ENCODE assay signal across 28 mouse cellular contexts in the genomic region with DNA sequence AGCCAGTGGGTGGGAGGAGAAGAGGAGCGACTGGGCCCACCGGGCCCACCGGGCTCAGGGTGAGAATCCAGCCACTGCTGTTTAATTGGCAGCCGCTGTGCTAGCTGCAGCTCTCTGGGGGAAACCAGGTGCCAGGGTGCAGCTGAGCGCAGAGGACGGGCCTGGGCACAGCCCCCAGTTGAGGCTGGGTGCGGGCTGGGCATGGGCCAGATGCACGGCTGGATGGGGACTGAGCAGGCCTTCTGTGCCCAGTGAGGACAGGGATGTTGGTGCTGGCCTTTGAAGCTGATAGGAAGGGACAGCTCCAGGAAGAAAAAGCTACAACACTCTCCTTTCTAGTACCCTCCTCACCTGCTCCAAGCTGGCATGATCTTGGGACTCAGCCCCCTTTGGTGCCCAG. TPM values are rescaled to one million over a fixed set of nuclear protein-coding genes. Genes with fewer than 3 reads are reported as not detected.
DNase-seq lines count a peak whose midpoint lies in the region; ATAC-seq and TF ChIP-seq lines count a peak whose summit lies in the region.
"Had no signal": no experiment of that assay in that cellular context is flagged by ENCODE, and none has a peak within 500 bp of the region (broad histone marks: within the 10 kb centered on the region; RNA-seq: fewer than 3 reads in every experiment).

No protein-coding gene starts in this region.

- H3K4me3 ChIP-seq in kidney, postnatal 0 days (replicated peaks; ENCODE audit: low read depth, low read length), result no peak overlapping the region
- no peak overlapping the region for H3K4me3 ChIP-seq in midbrain, postnatal 0 days (ENCODE audit: low read depth, low read length)
- H3K4me3 ChIP-seq in midbrain, embryonic 14.5 days (replicated peaks; ENCODE audit: low read depth, low read length), result no peak overlapping the region
- H3K4me3 ChIP-seq: embryonic facial prominence, embryonic 15.5 days; forebrain, embryonic 12.5 days; heart, adult 2 months; heart, embryonic 12.5 days; hindbrain, embryonic 15.5 days; intestine, embryonic 15.5 days; limb, embryonic 12.5 days; liver, embryonic 15.5 days; midbrain, embryonic 12.5 days had no signal

- no peak overlapping the region for H3K9ac ChIP-seq in kidney, postnatal 0 days (ENCODE audit: low read depth, low read length)
- H3K9ac ChIP-seq in midbrain, postnatal 0 days (replicated peaks; ENCODE audit: low read length, poor library complexity, severe bottlenecking), result no peak overlapping the region
- H3K9ac ChIP-seq in midbrain, embryonic 14.5 days (replicated peaks; ENCODE audit: low read length), result no peak overlapping the region
- H3K9ac ChIP-seq: embryonic facial prominence, embryonic 15.5 days; forebrain, embryonic 12.5 days; forebrain, postnatal 0 days; heart, embryonic 12.5 days; hindbrain, embryonic 15.5 days; intestine, embryonic 15.5 days; limb, embryonic 12.5 days; liver, embryonic 15.5 days; lung, embryonic 14.5 days; midbrain, embryonic 12.5 days had no signal

- H3K27me3 ChIP-seq in kidney, postnatal 0 days (ENCODE audit: insufficient read depth, low read length), result peaks cover 3% of the 10 kb centered on the region; the same call in 1 of the 2 replicates
- H3K27me3 ChIP-seq in midbrain, postnatal 0 days (ENCODE audit: insufficient read depth, low read length), result no peaks in the 10 kb centered on the region
- H3K27me3 ChIP-seq in midbrain, embryonic 14.5 days (ENCODE audit: control insufficient read depth, insufficient read depth, low read length), result no peaks in the 10 kb centered on the region
- H3K27me3 ChIP-seq: forebrain, embryonic 12.5 days; hindbrain, embryonic 15.5 days; liver, embryonic 15.5 days had no signal

- 84% methylated on average over 8 of the region's 8 CpGs for WGBS in kidney, postnatal 0 days
- 82% methylated on average over 8 of the region's 8 CpGs for WGBS in midbrain, postnatal 0 days
- WGBS in midbrain, embryonic 14.5 days, result 89% methylated on average over 8 of the region's 8 CpGs

- peaks cover 17% of the 10 kb centered on the region for H3K4me1 ChIP-seq in kidney, postnatal 0 days (replicated peaks; ENCODE audit: insufficient read depth, low read length)
- no peaks in the 10 kb centered on the region for H3K4me1 ChIP-seq in midbrain, postnatal 0 days (ENCODE audit: insufficient read depth, low read length)
- peaks cover 50% of the 10 kb centered on the region for H3K4me1 ChIP-seq in midbrain, embryonic 14.5 days (ENCODE audit: control insufficient read depth, insufficient read depth, low read length)
- H3K4me1 ChIP-seq: embryonic facial prominence, embryonic 15.5 days; heart, embryonic 12.5 days; liver, embryonic 15.5 days had no signal

- H3K27ac ChIP-seq in kidney, postnatal 0 days, result no peak overlapping the region
- H3K27ac ChIP-seq in midbrain, postnatal 0 days (ENCODE audit: low read depth, low read length), result no peak overlapping the region
- H3K27ac ChIP-seq in midbrain, embryonic 14.5 days (replicated peaks; ENCODE audit: low read depth, low read length), result no peak overlapping the region
- H3K27ac ChIP-seq: embryonic facial prominence, embryonic 15.5 days; forebrain, embryonic 12.5 days; heart, adult 2 months; hindbrain, embryonic 15.5 days; intestine, embryonic 15.5 days; limb, embryonic 12.5 days; liver, embryonic 15.5 days; midbrain, embryonic 12.5 days had no signal

- no peak for ATAC-seq in kidney, postnatal 0 days (replicated peaks; ENCODE audit: low FRiP score, low read depth)
- no peak for ATAC-seq in midbrain, postnatal 0 days (ENCODE audit: low FRiP score)
- no peak for ATAC-seq in midbrain, embryonic 14.5 days (ENCODE audit: low FRiP score, low TSS enrichment)
- ATAC-seq: forebrain, postnatal 0 days; intestine, embryonic 15.5 days had no signal

- no peak overlapping the region for H3K4me2 ChIP-seq in kidney, postnatal 0 days (ENCODE audit: low read length)
- H3K4me2 ChIP-seq in midbrain, postnatal 0 days (ENCODE audit: low read depth, low read length, poor library complexity, severe bottlenecking), result no peak overlapping the region
- H3K4me2 ChIP-seq in midbrain, embryonic 14.5 days (ENCODE audit: low read length), result no peak overlapping the region
- H3K4me2 ChIP-seq: embryonic facial prominence, embryonic 15.5 days; forebrain, embryonic 12.5 days; heart, embryonic 12.5 days; hindbrain, embryonic 15.5 days; intestine, embryonic 15.5 days; limb, embryonic 12.5 days; liver, embryonic 15.5 days; lung, embryonic 14.5 days; midbrain, embryonic 12.5 days had no signal

- TF ChIP-seq CTCF in kidney, postnatal 0 days (IDR thresholded peaks at IDR 0.05; ENCODE audit: low read depth), result peak; percentile 8; the same call in 1 of the 2 replicates
- TF ChIP-seq CTCF in midbrain, postnatal 0 days (IDR thresholded peaks at IDR 0.05), result peak; percentile 20; the same call in 1 of the 2 replicates

- DNase-seq in cerebellum, postnatal 10 days, result peak; percentile 78 to 89
- no peak for DNase-seq in cerebellum, postnatal 36 days
- no peak for DNase-seq in kidney, postnatal 0 days (ENCODE audit: low spot score)
- DNase-seq in kidney, postnatal 14 days, result no peak
- peak; percentile 37 for DNase-seq in midbrain, postnatal 0 days (ENCODE audit: low spot score)
- no peak for DNase-seq in midbrain, embryonic 14.5 days
- DNase-seq in thymus, postnatal 4 days, result peak; percentile 56
- DNase-seq: cerebellum, adult 11 months; cerebellum, adult 9-10 months; forebrain, postnatal 0 days; heart, adult 2 months; heart, postnatal 4 days; kidney, adult 8-10 months; kidney, postnatal 25 days; lung, embryonic 14.5 days had no signal

- no peaks in the 10 kb centered on the region for H3K36me3 ChIP-seq in kidney, postnatal 0 days (ENCODE audit: insufficient read depth, low read length)
- no peaks in the 10 kb centered on the region for H3K36me3 ChIP-seq in midbrain, postnatal 0 days (ENCODE audit: insufficient read depth, low read length)
- no peaks in the 10 kb centered on the region for H3K36me3 ChIP-seq in midbrain, embryonic 14.5 days (ENCODE audit: control insufficient read depth, insufficient read depth, low read length)
- H3K36me3 ChIP-seq: embryonic facial prominence, embryonic 15.5 days; forebrain, embryonic 12.5 days; G1E; heart, embryonic 12.5 days; hindbrain, embryonic 15.5 days; intestine, embryonic 15.5 days; limb, embryonic 12.5 days; liver, embryonic 15.5 days; midbrain, embryonic 12.5 days had no signal

- H3K9me3 ChIP-seq in kidney, postnatal 0 days (replicated peaks; ENCODE audit: low read length), result no peaks in the 10 kb centered on the region
- no peaks in the 10 kb centered on the region for H3K9me3 ChIP-seq in midbrain, postnatal 0 days (ENCODE audit: low read length)
- no peaks in the 10 kb centered on the region for H3K9me3 ChIP-seq in midbrain, embryonic 14.5 days (ENCODE audit: control insufficient read depth, low read length)
- H3K9me3 ChIP-seq: embryonic facial prominence, embryonic 15.5 days; forebrain, embryonic 12.5 days; heart, embryonic 12.5 days; hindbrain, embryonic 15.5 days; intestine, embryonic 15.5 days; limb, embryonic 12.5 days; liver, embryonic 15.5 days; midbrain, embryonic 12.5 days had no signal

RNA-seq across cellular contexts. Expression of gene Igsf21, which starts 30.5 kb away (rescaled TPM):
- 1.2 and 1.3 TPM in 2 replicates for polyA plus RNA-seq in kidney, postnatal 0 days (2015; fragmentation: Nextera tagmentation; extraction: Ambion mirVana)
- 115 and 145 TPM in 2 replicates for total RNA-seq in midbrain, postnatal 0 days (2014; rRNA removed)
- 146 TPM in 2 replicates for polyA plus RNA-seq in midbrain, postnatal 0 days (2015; fragmentation: Nextera tagmentation; extraction: Ambion mirVana)
- 64.9 and 77.6 TPM in 2 replicates for polyA plus RNA-seq in midbrain, embryonic 14.5 days (2014; fragmentation: Nextera tagmentation; extraction: Ambion mirVana)
- total RNA-seq: common myeloid progenitor, adult 5-6 weeks; G1E; liver, adult 2 months; megakaryocyte progenitor cell, adult 5-6 weeks; monocyte, adult 5-6 weeks had no signal
- polyA plus RNA-seq: G1E; limb, embryonic 12.5 days; liver, adult 2 months; lung, embryonic 14.5 days had no signal

Comparison
In these comparisons a context has a peak if more than half of its experiments do, and no peak if none do; other contexts are left out.
1. DNase-seq: peak in cerebellum, postnatal 10 days (2 of 2), midbrain, postnatal 0 days (single experiment) and thymus, postnatal 4 days (single experiment); none in cerebellum, postnatal 36 days (0 of 2), kidney, postnatal 0 days (single experiment), kidney, postnatal 14 days (single experiment) and midbrain, embryonic 14.5 days (single experiment).
2. RNA of gene Igsf21, which starts 30.5 kb away (polyA plus RNA-seq): 146 TPM in midbrain, postnatal 0 days and 64.9 to 77.6 TPM in midbrain, embryonic 14.5 days; 1.2 to 1.3 TPM in kidney, postnatal 0 days; every median in the first group is over 10 times any median in the second.